Mouse (Mus musculus) cerebellum, postnatal 14 days (tissue): ENCODE data around the gene Rab1a.
"Not testable (repeated sequence)": the region's sequence is repeated elsewhere in the genome, so short reads cannot be mapped to it uniquely, and the experiment has no call there.

Experiments
- DNase-seq, 2 experiments: peaks; one replicate each; pipeline ENCODE4 v3.0.0; 2021; ENCODE audit warnings: mixed read lengths in 2 of 2

Rab1a gene

GRCm38 (mm10) chr11:20221671-20222070 is 20.4 kb downstream of the Rab1a start:
- not testable (repeated sequence) for DNase-seq

- no peak for DNase-seq
Measured at GRCm38 (mm10) chr11:20224196-20224595, 23.0 kb downstream of the Rab1a start.

GRCm38 (mm10) chr11:20225938-20226337 is 24.7 kb downstream of the Rab1a start:
- DNase-seq = no peak

GRCm38 (mm10) chr11:20228666-20229065 is 27.4 kb downstream of the Rab1a start:
- DNase-seq = no peak

- DNase-seq = no peak
Measured at GRCm38 (mm10) chr11:20229311-20229710, 28.1 kb downstream of the Rab1a start.

- DNase-seq = no peak
Measured at GRCm38 (mm10) chr11:20230286-20230685, 29.1 kb downstream of the Rab1a start.

GRCm38 (mm10) chr11:20231128-20231878 is 30.1 kb downstream of the Rab1a start:
- no peak for DNase-seq

GRCm38 (mm10) chr11:20232016-20232755 is 31.0 kb downstream of the Rab1a start:
- no peak for DNase-seq

GRCm38 (mm10) chr11:20234233-20234632 is 33.0 kb downstream of the Rab1a start:
- no peak for DNase-seq

- no peak for DNase-seq
Measured at GRCm38 (mm10) chr11:20237018-20237417, 35.8 kb downstream of the Rab1a start.

- DNase-seq = no peak
Measured at GRCm38 (mm10) chr11:20237976-20238375, 36.7 kb downstream of the Rab1a start.

GRCm38 (mm10) chr11:20239279-20239861 is 38.1 kb downstream of the Rab1a start:
- no peak for DNase-seq

GRCm38 (mm10) chr11:20240331-20240730 is 39.1 kb downstream of the Rab1a start:
- DNase-seq = no peak

- no peak for DNase-seq
Measured at GRCm38 (mm10) chr11:20241311-20241710, 40.1 kb downstream of the Rab1a start.

GRCm38 (mm10) chr11:20242366-20243056 is 41.3 kb downstream of the Rab1a start:
- no peak for DNase-seq

GRCm38 (mm10) chr11:20243214-20243913 is 42.1 kb downstream of the Rab1a start:
- DNase-seq = no peak

- DNase-seq = no peak
Measured at GRCm38 (mm10) chr11:20244336-20245290, 43.4 kb downstream of the Rab1a start.

GRCm38 (mm10) chr11:20245316-20245715 is 44.1 kb downstream of the Rab1a start:
- DNase-seq = no peak

- DNase-seq = no peak
Measured at GRCm38 (mm10) chr11:20246616-20247015, 45.4 kb downstream of the Rab1a start.

GRCm38 (mm10) chr11:20247146-20247855 is 46.1 kb downstream of the Rab1a start:
- no peak for DNase-seq

- DNase-seq = no peak
Measured at GRCm38 (mm10) chr11:20248277-20248676, 47.0 kb downstream of the Rab1a start.
